Mouse (Mus musculus): ENCODE data around the gene Ccdc71. TPM values are rescaled to one million over a fixed set of nuclear protein-coding genes. Genes with fewer than 3 reads are reported as not detected.

Gene Ccdc71
- polyA plus RNA-seq, 2 experiments, result 29.2 to 45.4 TPM

- no peak for TF ChIP-seq POLR2A (IDR thresholded peaks at IDR 0.05; ENCODE audit: borderline replicate concordance, extremely low read depth, insufficient read depth, insufficient read length)
- Histone ChIP-seq H3K9me3 (ENCODE audit: control insufficient read depth, low read length) (no peaks in the 10 kb centered on the region), H3K27ac (replicated peaks; ENCODE audit: low read depth, low read length) (no peak overlapping the region), H3K4me3 (replicated peaks; ENCODE audit: low read length) (no peak overlapping the region), H3K4me1 (ENCODE audit: control insufficient read depth, insufficient read depth, low read length) (peaks cover 14% of the 10 kb centered on the region), H3K9ac (ENCODE audit: low read depth, low read length, severe bottlenecking) (no peak overlapping the region), H3K27me3 (ENCODE audit: control insufficient read depth, insufficient read depth, low read length) (no peaks in the 10 kb centered on the region), H3K4me2 (replicated peaks; ENCODE audit: low read depth, low read length, severe bottlenecking) (no peak overlapping the region), H3K36me3 (ENCODE audit: control insufficient read depth, insufficient read depth, low read length) (peaks cover 73% of the 10 kb centered on the region)
- no peak for DNase-seq (ENCODE audit: low spot score)
- WGBS, result 92% methylated on average over 18 of the region's 18 CpGs
- no peak for ATAC-seq (ENCODE audit: low FRiP score, low read depth)
Measured at GRCm38 (mm10) chr9:108483051-108483790, 22.9 kb downstream of the Ccdc71 start.

- H3K4me1 ChIP-seq (ENCODE audit: control insufficient read depth, insufficient read depth, low read length), result peaks cover 13% of the 10 kb centered on the region
- H3K27ac ChIP-seq (replicated peaks; ENCODE audit: low read depth, low read length), result no peak overlapping the region
- TF ChIP-seq POLR2A (IDR thresholded peaks at IDR 0.05; ENCODE audit: borderline replicate concordance, extremely low read depth, insufficient read depth, insufficient read length), result no peak
- H3K4me3 ChIP-seq (replicated peaks; ENCODE audit: low read length), result no peak overlapping the region
- no peaks in the 10 kb centered on the region for H3K9me3 ChIP-seq (ENCODE audit: control insufficient read depth, low read length)
- 96% methylated on average over 15 of the region's 15 CpGs for WGBS
- H3K9ac ChIP-seq (ENCODE audit: low read depth, low read length, severe bottlenecking), result no peak overlapping the region
- DNase-seq (ENCODE audit: low spot score), result no peak
- no peak for ATAC-seq (ENCODE audit: low FRiP score, low read depth)
- H3K27me3 ChIP-seq (ENCODE audit: control insufficient read depth, insufficient read depth, low read length), result no peaks in the 10 kb centered on the region
- no peak overlapping the region for H3K4me2 ChIP-seq (replicated peaks; ENCODE audit: low read depth, low read length, severe bottlenecking)
- peaks cover 81% of the 10 kb centered on the region for H3K36me3 ChIP-seq (ENCODE audit: control insufficient read depth, insufficient read depth, low read length)
Measured at GRCm38 (mm10) chr9:108484021-108484420, 23.7 kb downstream of the Ccdc71 start.

- no peaks in the 10 kb centered on the region for H3K9me3 ChIP-seq (ENCODE audit: control insufficient read depth, low read length)
Measured at GRCm38 (mm10) chr9:108485301-108485875, 25.1 kb downstream of the Ccdc71 start.

GRCm38 (mm10) chr9:108486973-108487530 is 26.7 kb downstream of the Ccdc71 start:
- no peak overlapping the region for H3K4me3 ChIP-seq (replicated peaks; ENCODE audit: low read length)
- H3K9me3 ChIP-seq (ENCODE audit: control insufficient read depth, low read length), result no peaks in the 10 kb centered on the region
- H3K4me2 ChIP-seq (replicated peaks; ENCODE audit: low read depth, low read length, severe bottlenecking), result no peak overlapping the region
- 97% methylated on average over 8 of the region's 8 CpGs for WGBS
- no peak overlapping the region for H3K9ac ChIP-seq (ENCODE audit: low read depth, low read length, severe bottlenecking)
- no peaks in the 10 kb centered on the region for H3K27me3 ChIP-seq (ENCODE audit: control insufficient read depth, insufficient read depth, low read length)
- no peak for DNase-seq (ENCODE audit: low spot score)
- H3K36me3 ChIP-seq (ENCODE audit: control insufficient read depth, insufficient read depth, low read length), result peaks cover 83% of the 10 kb centered on the region
- TF ChIP-seq POLR2A (IDR thresholded peaks at IDR 0.05; ENCODE audit: borderline replicate concordance, extremely low read depth, insufficient read depth, insufficient read length), result no peak
- no peak for ATAC-seq (ENCODE audit: low FRiP score, low read depth)
- no peak overlapping the region for H3K27ac ChIP-seq (replicated peaks; ENCODE audit: low read depth, low read length)
- H3K4me1 ChIP-seq (ENCODE audit: control insufficient read depth, insufficient read depth, low read length), result peaks cover 9% of the 10 kb centered on the region

More at GRCm38 (mm10) chr9:108485301-108485875, 25.1 kb downstream of the Ccdc71 start:
- H3K4me2 ChIP-seq (replicated peaks; ENCODE audit: low read depth, low read length, severe bottlenecking), result no peak overlapping the region
- peaks cover 91% of the 10 kb centered on the region for H3K36me3 ChIP-seq (ENCODE audit: control insufficient read depth, insufficient read depth, low read length)
- no peaks in the 10 kb centered on the region for H3K27me3 ChIP-seq (ENCODE audit: control insufficient read depth, insufficient read depth, low read length)
- no peak overlapping the region for H3K4me3 ChIP-seq (replicated peaks; ENCODE audit: low read length)
- DNase-seq (ENCODE audit: low spot score) (no peak), ATAC-seq (ENCODE audit: low FRiP score, low read depth) (no peak)
- H3K4me1 ChIP-seq (ENCODE audit: control insufficient read depth, insufficient read depth, low read length), result peaks cover 9% of the 10 kb centered on the region
- H3K27ac ChIP-seq (replicated peaks; ENCODE audit: low read depth, low read length), result no peak overlapping the region
- WGBS, result 93% methylated on average over 19 of the region's 19 CpGs
- no peak overlapping the region for H3K9ac ChIP-seq (ENCODE audit: low read depth, low read length, severe bottlenecking)
- TF ChIP-seq POLR2A (IDR thresholded peaks at IDR 0.05; ENCODE audit: borderline replicate concordance, extremely low read depth, insufficient read depth, insufficient read length), result no peak

- 96% methylated on average over 17 of the region's 17 CpGs for whole genome bisulfite sequencing
- TF ChIP-seq POLR2A (IDR thresholded peaks at IDR 0.05; ENCODE audit: borderline replicate concordance, extremely low read depth, insufficient read depth, insufficient read length), result no peak
- H3K9ac ChIP-seq (ENCODE audit: low read depth, low read length, severe bottlenecking), result no peak overlapping the region
- H3K27me3 ChIP-seq (ENCODE audit: control insufficient read depth, insufficient read depth, low read length), result no peaks in the 10 kb centered on the region
- ATAC-seq (ENCODE audit: low FRiP score, low read depth) (no peak), DNase-seq (ENCODE audit: low spot score) (no peak)
- H3K4me2 ChIP-seq (replicated peaks; ENCODE audit: low read depth, low read length, severe bottlenecking), result no peak overlapping the region
- no peaks in the 10 kb centered on the region for H3K9me3 ChIP-seq (ENCODE audit: control insufficient read depth, low read length)
- H3K27ac ChIP-seq (replicated peaks; ENCODE audit: low read depth, low read length), result no peak overlapping the region
- H3K4me1 ChIP-seq (ENCODE audit: control insufficient read depth, insufficient read depth, low read length), result peaks cover 12% of the 10 kb centered on the region
- peaks cover 83% of the 10 kb centered on the region for H3K36me3 ChIP-seq (ENCODE audit: control insufficient read depth, insufficient read depth, low read length)
- no peak overlapping the region for H3K4me3 ChIP-seq (replicated peaks; ENCODE audit: low read length)
Measured at GRCm38 (mm10) chr9:108488403-108488802, 28.1 kb downstream of the Ccdc71 start.
